8 mouse cellular contexts compared by ENCODE assay signal in genomic region chr2:127722176-127722892, GRCm38 (mm10). TPM values are rescaled to one million over a fixed set of nuclear protein-coding genes. Genes with fewer than 3 reads are reported as not detected.
A peak's percentile ranks its signal among the peaks of the same experiment; 100 is the strongest.
DNase-seq lines count a peak whose midpoint lies in the region; ATAC-seq lines count a peak whose summit lies in the region.

No protein-coding gene starts in this region.

- H3K9me3 ChIP-seq in heart, embryonic 16.5 days (replicated peaks; ENCODE audit: control insufficient read depth, low read length): no peaks in the 10 kb centered on the region
- no peaks in the 10 kb centered on the region for H3K9me3 ChIP-seq in liver, embryonic 11.5 days (ENCODE audit: control insufficient read depth, low read length)

- WGBS in heart, embryonic 16.5 days: 30% methylated on average over 7 of the region's 7 CpGs
- WGBS in liver, embryonic 11.5 days: 47% methylated on average over 7 of the region's 7 CpGs

- H3K36me3 ChIP-seq in heart, embryonic 16.5 days (ENCODE audit: control insufficient read depth, insufficient read depth): no peaks in the 10 kb centered on the region
- no peaks in the 10 kb centered on the region for H3K36me3 ChIP-seq in liver, embryonic 11.5 days (ENCODE audit: control insufficient read depth, insufficient read depth, low read length)

- no peaks in the 10 kb centered on the region; the same call in 1 of the 2 replicates for H3K27me3 ChIP-seq in heart, embryonic 16.5 days (ENCODE audit: control insufficient read depth, insufficient read depth, low read length)
- no peaks in the 10 kb centered on the region for H3K27me3 ChIP-seq in liver, embryonic 11.5 days (replicated peaks; ENCODE audit: control insufficient read depth, insufficient read depth, low read length)

- H3K4me3 ChIP-seq in heart, embryonic 16.5 days (ENCODE audit: low read length): no peak overlapping the region
- no peak overlapping the region for H3K4me3 ChIP-seq in liver, embryonic 11.5 days (ENCODE audit: low read depth, low read length)

- no peak overlapping the region for H3K4me2 ChIP-seq in heart, embryonic 16.5 days (ENCODE audit: low read depth, low read length)
- H3K4me2 ChIP-seq in liver, embryonic 11.5 days: no peak overlapping the region

- ATAC-seq in heart, embryonic 16.5 days (replicated peaks; ENCODE audit: extremely low read depth, insufficient read depth, low FRiP score): peak; percentile 95
- ATAC-seq in liver, embryonic 11.5 days (replicated peaks; ENCODE audit: low FRiP score): peak; percentile 53; the same call in 1 of the 2 replicates
- ATAC-seq in monocyte, adult 5-6 weeks (replicated peaks; ENCODE audit: insufficient number of reproducible peaks, low FRiP score, low TSS enrichment, poor library complexity, severe bottlenecking): no peak

- peak; percentile 99 for DNase-seq in 3T3-L1 (ENCODE audit: low read depth, low spot score)
- peak; percentile 67 for DNase-seq in adrenal gland, postnatal 25 days
- DNase-seq in fat pad, adult 2 months (ENCODE audit: extremely low read depth, low read depth, low spot score): peak; percentile 2
- peak; percentile 86 to 88 for DNase-seq in kidney, postnatal 36 days
- no peak for DNase-seq in liver, embryonic 11.5 days (ENCODE audit: low spot score)
- peak; percentile 55 for DNase-seq in ovary, postnatal 14 days (ENCODE audit: low spot score)

- H3K27ac ChIP-seq in heart, embryonic 16.5 days (ENCODE audit: low read length): peak overlapping the region; percentile 90
- H3K27ac ChIP-seq in liver, embryonic 11.5 days (ENCODE audit: low read depth, low read length): peak overlapping the region; percentile 11

- peaks cover 12% of the 10 kb centered on the region for H3K4me1 ChIP-seq in heart, embryonic 16.5 days (ENCODE audit: control insufficient read depth, insufficient read depth, low read length)
- H3K4me1 ChIP-seq in liver, embryonic 11.5 days (replicated peaks; ENCODE audit: control insufficient read depth, insufficient read depth, low read length): peaks cover 8% of the 10 kb centered on the region; the same call in 1 of the 2 replicates

- no peak overlapping the region for H3K9ac ChIP-seq in heart, embryonic 16.5 days (ENCODE audit: low read length)
- H3K9ac ChIP-seq in liver, embryonic 11.5 days (ENCODE audit: low read depth, low read length): no peak overlapping the region; the same call in 1 of the 2 replicates

RNA-seq across cellular contexts. Expression of gene Mall, which starts 7.4 kb away (rescaled TPM):
- 0.61 and 0.76 TPM in 2 replicates for total RNA-seq in adrenal gland, postnatal 25 days (2021)
- 9.5 and 9.9 TPM in 2 replicates for polyA plus RNA-seq in heart, embryonic 16.5 days (2015; fragmentation: Nextera tagmentation; extraction: Ambion mirVana)
- polyA plus RNA-seq in liver, embryonic 11.5 days (2014; fragmentation: Nextera tagmentation; extraction: Ambion mirVana): 0.17 and 0.22 TPM in 2 replicates
- not detected in 3 replicates for total RNA-seq in monocyte, adult 5-6 weeks (2017)
